Mouse (Mus musculus): ENCODE results near the gene Lrig2. TPM values are rescaled to one million over a fixed set of nuclear protein-coding genes. Genes with fewer than 3 reads are reported as not detected.

The Lrig2 gene
- 24.7 TPM for polyA plus RNA-seq (2017; shearing (Covaris generic))

DNA sequence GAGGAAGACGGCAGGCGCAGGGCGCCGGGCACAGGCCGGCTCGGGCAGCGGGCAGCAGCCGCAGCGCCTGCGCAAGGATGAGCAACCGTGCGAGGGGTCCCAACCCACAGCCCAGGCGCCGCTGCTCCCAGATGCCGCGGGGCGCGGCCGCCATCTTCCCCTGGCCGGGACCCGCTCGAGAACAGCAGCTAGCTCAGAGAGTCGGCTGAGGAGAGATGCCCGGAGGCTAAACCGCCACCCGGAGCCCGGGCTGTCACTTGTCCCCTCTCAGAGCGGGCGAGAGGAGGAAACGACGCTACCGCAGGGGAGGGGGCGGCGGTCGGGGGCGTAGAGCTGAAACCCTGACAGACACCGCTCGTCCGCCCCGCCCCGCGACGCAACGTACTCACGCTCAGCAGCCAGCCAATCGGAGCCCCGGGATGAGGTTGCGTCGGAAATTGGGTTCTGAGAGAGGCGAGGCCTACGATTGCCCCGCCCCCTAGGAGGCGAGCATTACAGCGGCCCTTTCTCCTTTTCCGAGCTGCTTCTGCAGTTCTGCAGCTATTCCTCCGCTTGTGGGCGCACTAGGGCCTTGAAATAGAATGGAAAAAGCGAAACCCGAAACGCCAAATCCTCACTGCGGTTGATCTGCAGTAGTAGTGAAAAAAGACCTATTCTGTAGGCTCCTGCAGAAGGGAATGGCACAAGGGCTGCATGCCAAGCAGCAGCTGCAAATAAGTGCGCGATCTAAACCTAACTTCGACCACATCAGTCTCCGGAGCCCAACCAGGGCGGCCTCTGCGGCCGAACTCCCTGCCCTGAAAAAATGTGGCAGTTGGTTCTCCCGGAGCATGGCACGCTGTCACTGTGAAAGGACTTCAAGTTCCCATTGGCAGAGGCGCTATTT, at the start of gene Lrig2:
Lrig2 (minus strand) TSS at position 381 of the 886 bp plus-strand sequence.

Other genes starting within 250 kb of the Lrig2 start
- gene Slc16a1, start 126.8 kb upstream of the Lrig2 start, polyA plus RNA-seq (2017; shearing (Covaris generic)) = 46.2 TPM